Mouse (Mus musculus): ENCODE measurements around the gene Gh. TPM values are rescaled to one million over a fixed set of nuclear protein-coding genes. Genes with fewer than 3 reads are reported as not detected.
A peak's percentile ranks its signal among the peaks of the same experiment; 100 is the strongest.

Gh gene
- polyA plus RNA-seq, 1 experiment from 2014 or later: not detected

DNA sequence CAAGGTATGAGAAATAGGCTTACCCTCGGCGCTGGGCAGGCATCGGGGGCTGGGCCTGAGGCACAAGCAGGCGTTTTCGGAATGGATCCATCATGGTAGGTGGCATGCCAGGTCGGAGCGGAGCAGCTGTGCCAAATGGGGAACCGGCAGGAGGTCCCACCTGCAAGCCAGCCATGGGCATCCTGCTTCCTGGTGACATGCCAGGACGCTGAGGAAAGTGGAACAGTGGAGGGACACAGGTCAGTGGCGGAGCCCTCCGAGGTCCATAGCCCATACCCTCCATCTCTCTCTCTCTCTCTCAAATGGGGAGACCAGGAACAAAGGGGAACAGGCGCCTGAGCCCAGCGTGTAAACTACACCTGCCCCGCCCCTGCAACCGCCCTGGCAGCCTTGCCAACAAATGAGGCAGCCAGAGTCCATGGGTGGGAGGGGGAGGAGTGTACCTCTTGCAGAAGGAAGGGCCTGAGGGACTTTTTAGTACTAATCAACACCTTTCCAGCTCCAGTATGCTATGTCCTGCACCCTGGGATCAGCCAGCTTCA, 34.3 kb downstream of the Gh start:
- 0 out of 2 replicates have a peak, but pooled peaks have one; percentile 27 for ATAC-seq (ENCODE audit: insufficient read depth, low FRiP score, low read depth)
- Histone ChIP-seq H3K36me3 (peaks cover 51% of the 10 kb centered on the region), H3K4me1 (peaks cover 42% of the 10 kb centered on the region), H3K4me3 (replicated peaks) (peak overlapping the region; percentile 4; the same call in 1 of the 2 replicates), H3K27me3 (replicated peaks) (no peaks in the 10 kb centered on the region), H3K4me2 (peak overlapping the region; percentile 47), H3K9me3 (no peaks in the 10 kb centered on the region), H3K9ac (no peak overlapping the region), H3K27ac (peak overlapping the region; percentile 93)
- WGBS: 52% methylated on average over 15 of the region's 15 CpGs

GRCm38 (mm10) chr11:106266431-106266830, 35.2 kb downstream of the Gh start:
- H3K4me3 ChIP-seq (replicated peaks): no peak overlapping the region
- H3K4me1 ChIP-seq: peaks cover 41% of the 10 kb centered on the region
- ATAC-seq (ENCODE audit: insufficient read depth, low FRiP score, low read depth): no peak
- H3K9me3 ChIP-seq: no peaks in the 10 kb centered on the region
- H3K27ac ChIP-seq: no peak overlapping the region
- H3K36me3 ChIP-seq: peaks cover 60% of the 10 kb centered on the region
- H3K9ac ChIP-seq: no peak overlapping the region
- WGBS: 92% methylated on average over 10 of the region's 10 CpGs
- no peak overlapping the region for H3K4me2 ChIP-seq
- no peaks in the 10 kb centered on the region for H3K27me3 ChIP-seq (replicated peaks)

- no peaks in the 10 kb centered on the region for H3K27me3 ChIP-seq (replicated peaks)
- H3K4me3 ChIP-seq (replicated peaks): no peak overlapping the region
- peaks cover 34% of the 10 kb centered on the region for H3K4me1 ChIP-seq
- H3K36me3 ChIP-seq: peaks cover 64% of the 10 kb centered on the region
- ATAC-seq (ENCODE audit: insufficient read depth, low FRiP score, low read depth): no peak
- H3K9ac ChIP-seq: no peak overlapping the region
- no peaks in the 10 kb centered on the region for H3K9me3 ChIP-seq
- H3K27ac ChIP-seq: no peak overlapping the region
- 92% methylated on average over 4 of the region's 4 CpGs for WGBS
- no peak overlapping the region for H3K4me2 ChIP-seq
Measured at GRCm38 (mm10) chr11:106265570-106265969, 36.1 kb downstream of the Gh start.

DNA sequence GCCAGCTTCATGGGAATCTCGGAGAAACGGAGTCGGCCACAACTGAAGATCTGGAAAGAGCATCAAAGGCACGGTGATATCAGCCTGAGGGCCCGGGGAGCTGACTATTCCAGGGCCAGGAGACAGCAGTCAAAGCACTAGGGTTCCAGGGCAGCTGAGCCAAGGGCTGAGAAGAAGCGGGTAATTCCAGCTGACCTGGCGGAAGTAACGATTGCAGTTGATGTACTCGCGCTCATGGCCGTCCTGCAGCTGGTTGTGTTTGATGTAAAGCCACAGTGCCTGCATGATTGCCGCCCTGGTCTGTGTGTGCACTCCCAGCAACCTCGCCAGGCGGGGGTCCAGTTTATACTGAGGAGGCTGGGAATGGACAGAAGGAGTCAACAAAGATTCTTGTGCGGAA, 36.7 kb downstream of the Gh start:
- Histone ChIP-seq H3K36me3 (peaks cover 63% of the 10 kb centered on the region), H3K27me3 (replicated peaks) (no peaks in the 10 kb centered on the region), H3K9me3 (no peaks in the 10 kb centered on the region), H3K9ac (no peak overlapping the region), H3K4me3 (replicated peaks) (no peak overlapping the region), H3K4me2 (no peak overlapping the region), H3K27ac (no peak overlapping the region), H3K4me1 (peaks cover 28% of the 10 kb centered on the region)
- 83% methylated on average over 15 of the region's 15 CpGs for WGBS
- ATAC-seq (ENCODE audit: insufficient read depth, low FRiP score, low read depth): no peak

GRCm38 (mm10) chr11:106263963-106264362, 37.7 kb downstream of the Gh start:
- WGBS: 88% methylated on average over 9 of the region's 9 CpGs
- Histone ChIP-seq H3K36me3 (peaks cover 68% of the 10 kb centered on the region), H3K4me1 (peaks cover 21% of the 10 kb centered on the region), H3K9me3 (no peaks in the 10 kb centered on the region), H3K27ac (no peak overlapping the region), H3K4me3 (replicated peaks) (no peak overlapping the region), H3K9ac (no peak overlapping the region), H3K4me2 (no peak overlapping the region), H3K27me3 (replicated peaks) (no peaks in the 10 kb centered on the region)
- no peak for ATAC-seq (ENCODE audit: insufficient read depth, low FRiP score, low read depth)

GRCm38 (mm10) chr11:106260826-106261450, 40.7 kb downstream of the Gh start:
- H3K36me3 ChIP-seq: peaks cover 63% of the 10 kb centered on the region
- WGBS: 75% methylated on average over 14 of the region's 14 CpGs

DNA sequence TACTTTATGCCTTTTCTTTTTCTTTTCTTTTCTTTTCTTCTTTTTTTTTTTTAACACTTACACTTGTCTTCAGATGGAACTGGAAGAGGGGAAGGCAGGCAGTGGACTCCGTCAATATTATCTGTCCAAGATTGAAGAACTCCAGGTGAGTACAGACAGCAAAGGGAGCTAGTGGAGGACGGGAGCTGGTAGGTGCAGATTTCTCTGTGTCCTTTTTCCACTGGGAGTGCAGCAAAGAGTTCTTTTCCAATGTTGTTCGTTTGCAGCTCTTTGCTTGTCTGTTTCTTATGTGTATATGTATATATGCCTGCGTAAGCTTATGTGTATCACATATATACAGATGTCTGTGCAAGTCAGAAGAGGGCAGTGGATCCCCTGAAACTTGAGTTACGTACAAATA, 44.9 kb downstream of the Gh start:
- no peak overlapping the region for H3K27ac ChIP-seq
- no peaks in the 10 kb centered on the region for H3K27me3 ChIP-seq (replicated peaks)
- peak overlapping the region; percentile 82 for H3K4me3 ChIP-seq (replicated peaks)
- WGBS: 55% methylated on average over 5 of the region's 5 CpGs
- peaks cover 39% of the 10 kb centered on the region for H3K36me3 ChIP-seq
- H3K9me3 ChIP-seq: no peaks in the 10 kb centered on the region
- H3K4me1 ChIP-seq: peaks cover 19% of the 10 kb centered on the region
- no peak for ATAC-seq (ENCODE audit: insufficient read depth, low FRiP score, low read depth)
- H3K4me2 ChIP-seq: peak overlapping the region; percentile 62
- H3K9ac ChIP-seq: peak overlapping the region; percentile 71

More at GRCm38 (mm10) chr11:106260826-106261450, 40.7 kb downstream of the Gh start:
- Histone ChIP-seq H3K27me3 (replicated peaks) (no peaks in the 10 kb centered on the region), H3K27ac (no peak overlapping the region), H3K9me3 (no peaks in the 10 kb centered on the region), H3K4me1 (peaks cover 12% of the 10 kb centered on the region), H3K4me2 (no peak overlapping the region), H3K9ac (no peak overlapping the region), H3K4me3 (replicated peaks) (no peak overlapping the region)
- no peak for ATAC-seq (ENCODE audit: insufficient read depth, low FRiP score, low read depth)

DNA sequence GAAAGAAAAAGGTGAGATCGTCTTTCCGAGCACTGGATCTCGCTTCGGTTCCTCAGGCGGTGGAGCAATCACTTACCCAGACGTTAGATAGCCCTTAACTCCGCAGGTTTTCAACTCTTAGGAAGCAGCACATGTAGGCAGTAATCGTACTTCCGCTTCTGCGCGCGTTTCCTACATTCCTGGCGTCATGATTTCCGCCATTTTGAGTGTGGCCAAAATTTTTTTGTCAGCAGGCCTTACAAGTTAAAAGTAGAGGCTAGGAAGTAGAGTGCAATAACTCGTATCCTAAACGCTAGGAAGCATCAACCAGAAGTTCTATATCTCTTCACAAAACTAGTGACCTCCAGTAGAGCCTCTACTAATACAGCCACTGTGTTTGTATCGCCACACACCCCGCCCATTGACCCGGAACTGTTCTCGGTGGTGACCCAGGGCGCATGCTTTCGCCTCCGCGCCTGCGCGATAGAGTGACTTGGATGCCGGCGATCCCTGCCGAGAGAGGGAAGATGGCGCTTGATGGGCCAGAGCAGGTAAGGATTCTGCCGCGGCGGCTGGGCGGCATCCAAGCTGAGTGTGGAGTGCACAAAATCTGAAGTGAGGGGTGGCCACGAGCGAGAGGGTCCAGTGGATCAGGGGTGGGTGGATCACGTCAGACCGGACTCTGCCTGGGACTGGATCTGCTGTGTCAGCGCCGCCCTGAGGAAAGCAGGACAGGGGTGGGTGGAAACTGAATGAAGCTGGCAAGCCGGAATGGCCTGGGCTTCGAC, 45.8 kb downstream of the Gh start, which contains the start of the genes Ftsj3 and Psmc5:
Gene Ftsj3 (minus strand): TSS at position 395 of the 767 bp plus-strand sequence.
Gene Psmc5 (plus strand): TSS at position 470 of the 767 bp plus-strand sequence.
- under 1% methylated on average over 42 of the region's 42 CpGs for WGBS
- peak; percentile 93 for ATAC-seq (ENCODE audit: insufficient read depth, low FRiP score, low read depth)
- H3K9ac ChIP-seq: peak within 1 kb of the TSS; percentile 71
- no peaks in the 10 kb centered on the region for H3K27me3 ChIP-seq (replicated peaks)
- H3K4me2 ChIP-seq: peak within 1 kb of the TSS; percentile 89
- peaks cover 19% of the 10 kb centered on the region for H3K4me1 ChIP-seq
- peak within 1 kb of the TSS; percentile 85 for H3K27ac ChIP-seq
- H3K9me3 ChIP-seq: no peaks in the 10 kb centered on the region
- peaks cover 35% of the 10 kb centered on the region for H3K36me3 ChIP-seq
- H3K4me3 ChIP-seq (replicated peaks): peak within 1 kb of the TSS; percentile 82

GRCm38 (mm10) chr11:106255174-106255573, 46.5 kb downstream of the Gh start:
- Histone ChIP-seq H3K27me3 (replicated peaks) (no peaks in the 10 kb centered on the region), H3K4me2 (peak overlapping the region; percentile 89), H3K4me3 (replicated peaks) (peak overlapping the region; percentile 82), H3K4me1 (peaks cover 19% of the 10 kb centered on the region), H3K36me3 (peaks cover 39% of the 10 kb centered on the region), H3K9ac (peak overlapping the region; percentile 42), H3K9me3 (no peaks in the 10 kb centered on the region), H3K27ac (peak overlapping the region; percentile 67)
- no peak for ATAC-seq (ENCODE audit: insufficient read depth, low FRiP score, low read depth)
- 2% methylated on average over 22 of the region's 22 CpGs for WGBS

GRCm38 (mm10) chr11:106254767-106255166, 46.9 kb downstream of the Gh start:
- Histone ChIP-seq H3K9me3 (no peaks in the 10 kb centered on the region), H3K27me3 (replicated peaks) (no peaks in the 10 kb centered on the region), H3K36me3 (peaks cover 43% of the 10 kb centered on the region), H3K4me3 (replicated peaks) (peak overlapping the region; percentile 82), H3K4me2 (peak overlapping the region; percentile 89), H3K4me1 (peaks cover 19% of the 10 kb centered on the region), H3K27ac (no peak overlapping the region), H3K9ac (peak overlapping the region; percentile 42; the same call in 1 of the 2 replicates)
- 14% methylated on average over 2 of the region's 2 CpGs for WGBS
- ATAC-seq (ENCODE audit: insufficient read depth, low FRiP score, low read depth): no peak

Measured in stomach, embryonic 15.5 days (tissue).